20 mouse cellular contexts compared by ENCODE assay signal in genomic region chr1:31363971-31364370, GRCm38 (mm10).
"Had no signal": no experiment of that assay in that cellular context is flagged by ENCODE, and none has a peak within 500 bp of the region (broad histone marks: within the 10 kb centered on the region; RNA-seq: fewer than 3 reads in every experiment).

No protein-coding gene starts in this region.

- ATAC-seq: liver, postnatal 0 days; lung, postnatal 0 days; midbrain, embryonic 16.5 days had no signal

- H3K9ac ChIP-seq: liver, embryonic 13.5 days; liver, embryonic 15.5 days; liver, postnatal 0 days; lung, embryonic 15.5 days; midbrain, embryonic 12.5 days; neural tube, embryonic 12.5 days; stomach, embryonic 15.5 days had no signal

- H3K4me2 ChIP-seq: liver, embryonic 13.5 days; liver, embryonic 15.5 days; lung, embryonic 15.5 days; midbrain, embryonic 12.5 days; neural tube, embryonic 12.5 days; stomach, embryonic 15.5 days had no signal

- DNase-seq: liver, embryonic 13.5 days; liver, postnatal 0 days; lung, adult 2 months; lung, postnatal 14 days; lung, postnatal 36 days; midbrain, embryonic 14.5 days; retina, postnatal 1 day; right cerebral cortex, adult 18-20 months; thymus, adult 2 months; thymus, postnatal 36 days had no signal

- H3K4me1 ChIP-seq: liver, embryonic 13.5 days; liver, embryonic 15.5 days; lung, embryonic 15.5 days; midbrain, embryonic 10.5 days; midbrain, embryonic 12.5 days; neural tube, embryonic 12.5 days; stomach, embryonic 15.5 days had no signal

- H3K36me3 ChIP-seq: liver, embryonic 13.5 days; liver, embryonic 15.5 days; lung, embryonic 15.5 days; midbrain, embryonic 10.5 days; midbrain, embryonic 12.5 days; neural tube, embryonic 12.5 days; stomach, embryonic 15.5 days had no signal

- H3K27me3 ChIP-seq: liver, embryonic 13.5 days; liver, embryonic 15.5 days; lung, embryonic 15.5 days; midbrain, embryonic 12.5 days; neural tube, embryonic 12.5 days; stomach, embryonic 15.5 days had no signal

- H3K9me3 ChIP-seq: liver, embryonic 13.5 days; liver, embryonic 15.5 days; lung, embryonic 15.5 days; midbrain, embryonic 10.5 days; midbrain, embryonic 12.5 days; neural tube, embryonic 12.5 days; stomach, embryonic 15.5 days had no signal

- H3K27ac ChIP-seq: liver, embryonic 13.5 days; liver, embryonic 15.5 days; lung, embryonic 15.5 days; midbrain, embryonic 10.5 days; midbrain, embryonic 12.5 days; neural tube, embryonic 12.5 days; stomach, embryonic 15.5 days; stomach, postnatal 0 days had no signal

- H3K4me3 ChIP-seq: liver, embryonic 13.5 days; liver, embryonic 15.5 days; lung, embryonic 15.5 days; midbrain, embryonic 10.5 days; midbrain, embryonic 12.5 days; myocyte; neural tube, embryonic 12.5 days; stomach, embryonic 15.5 days had no signal
